9 mouse cellular contexts compared by ENCODE assay signal in the genomic region with DNA sequence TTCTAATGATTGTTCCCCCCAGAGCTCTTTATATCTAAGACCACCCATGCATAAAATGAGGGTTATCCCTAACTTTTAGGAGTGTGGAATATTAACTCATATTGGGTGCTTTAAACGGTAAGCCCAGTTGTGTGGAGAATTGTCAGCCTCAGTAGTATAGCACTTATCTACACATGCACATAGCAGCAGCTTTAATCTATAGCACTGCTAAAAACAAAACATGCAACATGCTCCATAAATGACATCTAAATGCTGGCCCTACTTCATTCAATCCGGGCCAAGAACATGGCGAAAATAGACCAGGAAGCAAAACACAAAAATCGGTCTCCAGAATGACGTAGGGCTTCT. TPM values are rescaled to one million over a fixed set of nuclear protein-coding genes. Genes with fewer than 3 reads are reported as not detected.
DNase-seq lines count a peak whose midpoint lies in the region; ATAC-seq and TF ChIP-seq lines count a peak whose summit lies in the region.
"Had no signal": no experiment of that assay in that cellular context is flagged by ENCODE, and none has a peak within 500 bp of the region (broad histone marks: within the 10 kb centered on the region; RNA-seq: fewer than 3 reads in every experiment).

No protein-coding gene starts in this region.

- H3K4me1 ChIP-seq in neural tube, embryonic 11.5 days (ENCODE audit: control insufficient read depth, insufficient read depth, low read length): peaks cover 19% of the 10 kb centered on the region
- H3K4me1 ChIP-seq in forebrain, embryonic 11.5 days (replicated peaks; ENCODE audit: control insufficient read depth, insufficient read depth, low read length): peaks cover 12% of the 10 kb centered on the region
- H3K4me1 ChIP-seq in limb, embryonic 14.5 days (ENCODE audit: control insufficient read depth, insufficient read depth, low read length): peaks cover 16% of the 10 kb centered on the region
- peaks cover 14% of the 10 kb centered on the region; the same call in 1 of the 2 replicates for H3K4me1 ChIP-seq in stomach, embryonic 14.5 days (ENCODE audit: control insufficient read depth, insufficient read depth, low read length)

- no peak for TF ChIP-seq POLR2A in limb, embryonic 14.5 days (IDR thresholded peaks at IDR 0.05; ENCODE audit: borderline replicate concordance, extremely low read depth, insufficient read depth, insufficient read length)

- no peak for DNase-seq in neural tube, embryonic 11.5 days (ENCODE audit: low spot score)
- DNase-seq in neural tube, embryonic 10.5 days (ENCODE audit: extremely low spot score, low spot score): no peak
- no peak for DNase-seq in forebrain, embryonic 11.5 days (ENCODE audit: low spot score)
- no peak for DNase-seq in limb, embryonic 14.5 days (ENCODE audit: low spot score)
- DNase-seq in right cerebral cortex, postnatal 36 days (ENCODE audit: low spot score in 2 of 2): no peak
- no peak for DNase-seq in ovary, postnatal 14 days (ENCODE audit: low spot score)
- no peak for DNase-seq in embryo, embryonic 10.5 days (ENCODE audit: low spot score)

- H3K27ac ChIP-seq in neural tube, embryonic 11.5 days (ENCODE audit: low read depth, low read length): peak overlapping the region; percentile 83
- peak overlapping the region; percentile 88 for H3K27ac ChIP-seq in forebrain, embryonic 11.5 days (ENCODE audit: low read depth, low read length)
- peak overlapping the region; percentile 92 for H3K27ac ChIP-seq in limb, embryonic 14.5 days (replicated peaks; ENCODE audit: low read depth, low read length)
- peak overlapping the region; percentile 93 for H3K27ac ChIP-seq in stomach, embryonic 14.5 days (ENCODE audit: low read length)

- H3K27me3 ChIP-seq in neural tube, embryonic 11.5 days (ENCODE audit: control insufficient read depth, insufficient read depth, low read length): no peaks in the 10 kb centered on the region
- H3K27me3 ChIP-seq in forebrain, embryonic 11.5 days (ENCODE audit: control insufficient read depth, insufficient read depth, low read length): no peaks in the 10 kb centered on the region
- H3K27me3 ChIP-seq in limb, embryonic 14.5 days (ENCODE audit: control insufficient read depth, insufficient read depth, low read length): no peaks in the 10 kb centered on the region
- H3K27me3 ChIP-seq in stomach, embryonic 14.5 days (ENCODE audit: control insufficient read depth, insufficient read depth, low read length): no peaks in the 10 kb centered on the region

- H3K9ac ChIP-seq in neural tube, embryonic 11.5 days (ENCODE audit: low read length): peak overlapping the region; percentile 96
- H3K9ac ChIP-seq in forebrain, embryonic 11.5 days (ENCODE audit: low read length): peak overlapping the region; percentile 98
- peak overlapping the region; percentile 96 for H3K9ac ChIP-seq in limb, embryonic 14.5 days (ENCODE audit: low read depth, low read length, severe bottlenecking)
- peak overlapping the region; percentile 69 for H3K9ac ChIP-seq in stomach, embryonic 14.5 days (replicated peaks; ENCODE audit: low read depth, low read length)

- H3K4me2 ChIP-seq in neural tube, embryonic 11.5 days (ENCODE audit: low read depth): peak overlapping the region; percentile 82
- peak overlapping the region; percentile 71 for H3K4me2 ChIP-seq in forebrain, embryonic 11.5 days (ENCODE audit: low read depth, low read length, severe bottlenecking)
- peak overlapping the region; percentile 66 for H3K4me2 ChIP-seq in limb, embryonic 14.5 days (replicated peaks; ENCODE audit: low read depth, low read length, severe bottlenecking)
- H3K4me2 ChIP-seq in stomach, embryonic 14.5 days (replicated peaks; ENCODE audit: low read depth, low read length): peak overlapping the region; percentile 75

- no peaks in the 10 kb centered on the region for H3K9me3 ChIP-seq in neural tube, embryonic 11.5 days (ENCODE audit: control insufficient read depth, low read length)
- no peaks in the 10 kb centered on the region for H3K9me3 ChIP-seq in forebrain, embryonic 11.5 days (ENCODE audit: control insufficient read depth, low read length)
- H3K9me3 ChIP-seq in limb, embryonic 14.5 days (ENCODE audit: control insufficient read depth, low read length): no peaks in the 10 kb centered on the region
- no peaks in the 10 kb centered on the region for H3K9me3 ChIP-seq in stomach, embryonic 14.5 days (ENCODE audit: control insufficient read depth, low read depth, low read length)

- peak overlapping the region; percentile 88 for H3K4me3 ChIP-seq in neural tube, embryonic 11.5 days (ENCODE audit: low read depth, low read length)
- peak overlapping the region; percentile 89 for H3K4me3 ChIP-seq in forebrain, embryonic 11.5 days (ENCODE audit: low read depth, low read length)
- peak overlapping the region; percentile 78 for H3K4me3 ChIP-seq in limb, embryonic 14.5 days (replicated peaks; ENCODE audit: low read length)
- peak overlapping the region; percentile 65 for H3K4me3 ChIP-seq in stomach, embryonic 14.5 days (ENCODE audit: low read depth, low read length)

- ATAC-seq in neural tube, embryonic 11.5 days (ENCODE audit: insufficient read depth, low FRiP score, low TSS enrichment): peak; percentile 5; the same call in 1 of the 2 replicates
- peak; percentile 9; the same call in 1 of the 2 replicates for ATAC-seq in forebrain, embryonic 11.5 days (replicated peaks; ENCODE audit: low FRiP score)
- ATAC-seq in limb, embryonic 14.5 days (ENCODE audit: low FRiP score, low read depth): no peak
- ATAC-seq in stomach, embryonic 14.5 days (ENCODE audit: insufficient number of reproducible peaks, insufficient read depth, low FRiP score, low read depth): no peak

- peaks cover 6% of the 10 kb centered on the region for H3K36me3 ChIP-seq in neural tube, embryonic 11.5 days (ENCODE audit: control insufficient read depth, insufficient read depth, low read length)
- H3K36me3 ChIP-seq in forebrain, embryonic 11.5 days (ENCODE audit: control insufficient read depth, insufficient read depth, low read length): peaks cover 10% of the 10 kb centered on the region; the same call in 1 of the 2 replicates
- H3K36me3 ChIP-seq in limb, embryonic 14.5 days (ENCODE audit: control insufficient read depth, insufficient read depth, low read length): peaks cover 33% of the 10 kb centered on the region
- peaks cover 28% of the 10 kb centered on the region for H3K36me3 ChIP-seq in stomach, embryonic 14.5 days (ENCODE audit: control insufficient read depth, insufficient read depth, low read length)

- WGBS in neural tube, embryonic 11.5 days: 0% methylated on average over 5 of the region's 5 CpGs
- 3% methylated on average over 5 of the region's 5 CpGs for WGBS in forebrain, embryonic 11.5 days
- 2% methylated on average over 5 of the region's 5 CpGs for WGBS in limb, embryonic 14.5 days
- 1% methylated on average over 5 of the region's 5 CpGs for WGBS in stomach, embryonic 14.5 days

RNA-seq across cellular contexts. Expression of a gene that starts 0.6 kb away (rescaled TPM):
- polyA plus RNA-seq in neural tube, embryonic 11.5 days (2014; fragmentation: Nextera tagmentation; extraction: Ambion mirVana): 132 and 135 TPM in 2 replicates
- polyA plus RNA-seq in forebrain, embryonic 11.5 days (2014; fragmentation: Nextera tagmentation; extraction: Ambion mirVana): 132 and 143 TPM in 2 replicates
- 111 and 123 TPM in 2 replicates for polyA plus RNA-seq in limb, embryonic 14.5 days (2012; rRNA removed)
- polyA plus RNA-seq in limb, embryonic 14.5 days (2014; fragmentation: Nextera tagmentation; extraction: Ambion mirVana): 101 and 109 TPM in 2 replicates
- 80.8 and 91.1 TPM in 2 replicates for polyA plus RNA-seq in stomach, embryonic 14.5 days (2014; fragmentation: Nextera tagmentation; extraction: Ambion mirVana)

RNA-seq across cellular contexts. Expression of a gene that starts 13.1 kb away (rescaled TPM):
- polyA plus RNA-seq in neural tube, embryonic 11.5 days (2014; fragmentation: Nextera tagmentation; extraction: Ambion mirVana): 87.8 and 92.8 TPM in 2 replicates
- 79.5 and 89.2 TPM in 2 replicates for polyA plus RNA-seq in forebrain, embryonic 11.5 days (2014; fragmentation: Nextera tagmentation; extraction: Ambion mirVana)
- polyA plus RNA-seq in limb, embryonic 14.5 days (2012; rRNA removed): 66.4 and 66.6 TPM in 2 replicates
- 85.5 and 87.2 TPM in 2 replicates for polyA plus RNA-seq in limb, embryonic 14.5 days (2014; fragmentation: Nextera tagmentation; extraction: Ambion mirVana)
- polyA plus RNA-seq in stomach, embryonic 14.5 days (2014; fragmentation: Nextera tagmentation; extraction: Ambion mirVana): 79.4 and 85.6 TPM in 2 replicates

RNA-seq across cellular contexts. Expression of a gene that starts 18.0 kb away (rescaled TPM):
- polyA plus RNA-seq in neural tube, embryonic 11.5 days (2014; fragmentation: Nextera tagmentation; extraction: Ambion mirVana): 1.4 and 2.1 TPM in 2 replicates
- polyA plus RNA-seq in forebrain, embryonic 11.5 days (2014; fragmentation: Nextera tagmentation; extraction: Ambion mirVana): 2.3 and 3.1 TPM in 2 replicates
- polyA plus RNA-seq in limb, embryonic 14.5 days (2012; rRNA removed): 1.6 and 3.2 TPM in 2 replicates
- 1.6 and 2.1 TPM in 2 replicates for polyA plus RNA-seq in limb, embryonic 14.5 days (2014; fragmentation: Nextera tagmentation; extraction: Ambion mirVana)
- polyA plus RNA-seq in stomach, embryonic 14.5 days (2014; fragmentation: Nextera tagmentation; extraction: Ambion mirVana): 1.0 and 1.9 TPM in 2 replicates
- polyA plus RNA-seq: large intestine, adult 2 months had no signal

RNA-seq across cellular contexts. Expression of a gene that starts 18.7 kb away (rescaled TPM):
- 97.6 and 103 TPM in 2 replicates for polyA plus RNA-seq in neural tube, embryonic 11.5 days (2014; fragmentation: Nextera tagmentation; extraction: Ambion mirVana)
- 88.4 and 93.8 TPM in 2 replicates for polyA plus RNA-seq in forebrain, embryonic 11.5 days (2014; fragmentation: Nextera tagmentation; extraction: Ambion mirVana)
- polyA plus RNA-seq in limb, embryonic 14.5 days (2012; rRNA removed): 188 and 197 TPM in 2 replicates
- 161 and 174 TPM in 2 replicates for polyA plus RNA-seq in limb, embryonic 14.5 days (2014; fragmentation: Nextera tagmentation; extraction: Ambion mirVana)
- polyA plus RNA-seq in stomach, embryonic 14.5 days (2014; fragmentation: Nextera tagmentation; extraction: Ambion mirVana): 141 and 143 TPM in 2 replicates

RNA-seq across cellular contexts. Expression of a gene that starts 34.3 kb away (rescaled TPM):
- polyA plus RNA-seq in neural tube, embryonic 11.5 days (2014; fragmentation: Nextera tagmentation; extraction: Ambion mirVana): 243 and 245 TPM in 2 replicates
- 238 and 247 TPM in 2 replicates for polyA plus RNA-seq in forebrain, embryonic 11.5 days (2014; fragmentation: Nextera tagmentation; extraction: Ambion mirVana)
- polyA plus RNA-seq in limb, embryonic 14.5 days (2012; rRNA removed): 263 and 265 TPM in 2 replicates
- polyA plus RNA-seq in limb, embryonic 14.5 days (2014; fragmentation: Nextera tagmentation; extraction: Ambion mirVana): 168 and 187 TPM in 2 replicates
- polyA plus RNA-seq in stomach, embryonic 14.5 days (2014; fragmentation: Nextera tagmentation; extraction: Ambion mirVana): 168 and 178 TPM in 2 replicates

Comparison
In these comparisons a context has a peak if more than half of its experiments do, and no peak if none do; other contexts are left out.
1. ATAC-seq: peak in neural tube, embryonic 11.5 days (single experiment) and forebrain, embryonic 11.5 days (single experiment); none in limb, embryonic 14.5 days (single experiment) and stomach, embryonic 14.5 days (single experiment).
2. Peak in every context shown above with its lines, with median percentiles within 50 percentile points of each other: H3K27ac ChIP-seq, H3K4me2 ChIP-seq, H3K4me3 ChIP-seq and H3K9ac ChIP-seq.